Mouse (Mus musculus) brain, adult 2 months (tissue): Measurements from ENCODE around the gene Col6a6.
"Not testable (repeated sequence)": the region's sequence is repeated elsewhere in the genome, so short reads cannot be mapped to it uniquely, and the experiment has no call there.

Experiments used
- DNase-seq: peaks from one replicate; pipeline ENCODE4 v3.0.0; 2011; ENCODE audit warnings: low read depth, low spot score

The Col6a6 gene

DNA sequence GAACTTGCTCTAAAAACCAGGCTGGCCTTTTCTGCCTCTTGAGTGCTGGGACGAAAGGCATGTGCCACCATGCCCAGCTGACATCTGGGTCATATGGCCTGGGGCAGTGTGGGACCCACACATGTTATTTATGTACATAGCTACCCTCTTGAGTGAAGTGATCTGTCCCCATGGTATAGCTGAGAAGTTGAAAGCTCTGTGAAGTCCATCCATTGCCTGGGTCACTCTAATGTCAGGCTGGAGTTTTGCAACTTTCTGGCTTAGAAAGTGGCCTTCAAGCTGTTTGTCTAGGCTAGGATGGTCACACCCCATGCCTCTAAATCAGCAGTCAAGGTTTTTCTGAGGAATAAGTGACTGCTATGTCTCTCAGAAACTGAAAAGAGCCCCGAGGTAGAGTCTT lies 155.9 kb downstream of the Col6a6 start:
- DNase-seq: no peak

- DNase-seq: no peak
Observed at GRCm38 (mm10) chr9:105670916-105671315, 157.0 kb downstream of the Col6a6 start.

DNA sequence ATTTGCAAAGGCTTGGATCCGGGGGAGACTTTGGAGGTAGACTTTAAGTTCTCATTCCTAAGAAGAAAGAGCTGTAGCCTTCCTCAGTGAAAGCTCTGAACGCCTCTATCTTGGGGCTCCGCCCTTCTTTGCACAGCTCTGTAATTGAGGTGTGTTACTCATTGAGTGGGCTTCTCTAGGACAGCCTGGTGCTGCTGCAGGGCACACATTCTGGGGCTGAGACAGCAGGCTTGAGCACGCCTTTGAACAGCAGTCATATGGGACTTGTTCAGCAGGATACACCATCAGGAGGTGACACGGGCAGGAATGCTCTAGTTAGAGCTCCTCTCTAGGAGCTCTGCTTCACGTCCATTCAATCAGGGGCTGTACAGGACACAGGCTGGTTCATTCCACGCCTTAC lies 162.7 kb downstream of the Col6a6 start:
- peak; percentile 24 for DNase-seq

- DNase-seq: peak; percentile 49
Observed at GRCm38 (mm10) chr9:105659877-105660276, 168.1 kb downstream of the Col6a6 start.

- DNase-seq: no peak
Observed at GRCm38 (mm10) chr9:105658216-105658615, 169.7 kb downstream of the Col6a6 start.

DNA sequence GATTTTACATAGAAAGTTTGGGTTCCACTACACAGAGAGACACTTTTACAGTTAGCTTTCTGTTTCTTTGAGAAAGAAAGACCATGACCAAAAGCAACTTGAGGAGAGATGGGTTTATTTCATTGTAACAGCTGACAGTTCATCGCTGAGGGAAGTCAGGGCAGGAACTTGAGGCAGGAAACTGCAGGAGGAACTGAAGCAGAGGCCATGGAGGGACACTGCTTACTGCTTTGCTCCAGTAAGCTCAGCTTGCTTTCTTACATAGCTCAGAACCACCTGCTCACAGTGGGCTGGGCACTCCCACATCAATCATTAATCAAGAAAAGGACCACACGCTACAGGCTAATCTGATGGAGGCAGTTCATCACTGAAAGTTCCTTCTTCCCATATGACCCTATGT lies 171.8 kb downstream of the Col6a6 start:
- DNase-seq: no peak

- peak; percentile 97 for DNase-seq
Observed at GRCm38 (mm10) chr9:105642460-105643371, 185.2 kb downstream of the Col6a6 start, which contains the start of gene Pik3r4. Gene Pik3r4, plus strand, starts transcription at chr9:105642978.

DNA sequence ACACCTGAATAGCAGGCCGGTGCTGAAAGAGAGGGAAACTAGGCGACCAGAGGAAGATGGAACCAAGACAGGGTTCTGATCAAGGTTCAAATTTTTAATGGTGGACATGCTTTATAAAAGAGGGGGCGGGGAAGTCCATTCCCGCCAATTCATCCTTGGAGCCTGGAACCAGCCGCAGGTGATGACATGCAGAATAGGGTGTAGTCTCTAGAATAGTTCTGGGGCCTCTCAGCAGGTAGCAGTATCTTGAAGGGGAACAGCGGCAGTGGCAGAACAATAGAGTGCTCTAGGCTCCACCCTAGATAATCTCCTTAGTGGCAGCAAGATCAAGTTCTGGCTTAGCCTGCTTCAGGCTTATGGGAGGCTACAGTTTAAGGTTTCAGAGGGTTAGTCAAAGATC lies 186.6 kb downstream of the Col6a6 start:
- not testable (repeated sequence) for DNase-seq
